Mouse (Mus musculus) limb, embryonic 14.5 days (tissue): ENCODE results near the gene Acsm2. TPM values are rescaled to one million over a fixed set of nuclear protein-coding genes. Genes with fewer than 3 reads are reported as not detected.

Experiments used
- ATAC-seq: fragments of 200-750 bp; cut with Nextera tagmentation; 2 replicates; pipeline ENCODE4 v1.8.0; 2017; ENCODE audit warnings: low read depth, moderate number of reproducible peaks, moderate TSS enrichment; ENCODE audit not compliant: low FRiP score
- DNase-seq: peaks from one replicate; pipeline ENCODE4 v3.0.0-alpha.2; 2015; ENCODE audit warnings: low spot score
- H3K27ac ChIP-seq: fragments of 300-500 bp; sonication (generic); replicated peaks from 2 replicates; pipeline ENCODE4 v1.5.1; 2014; ENCODE audit warnings: low read depth, mild to moderate bottlenecking, low read length, moderate library complexity, mixed read lengths
- H3K27me3 ChIP-seq: fragments of 300-500 bp; sonication (generic); 2 replicates; pipeline ENCODE4 v1.6.1; 2014; ENCODE audit warnings: low read length, mixed read lengths; ENCODE audit not compliant: control insufficient read depth, insufficient read depth
- H3K36me3 ChIP-seq: fragments of 300-500 bp; sonication (generic); 2 replicates; pipeline ENCODE4 v1.6.1; 2014; ENCODE audit warnings: mild to moderate bottlenecking, low read length, moderate library complexity, mixed read lengths; ENCODE audit not compliant: control insufficient read depth, insufficient read depth
- H3K4me1 ChIP-seq: fragments of 300-500 bp; sonication (generic); 2 replicates; pipeline ENCODE4 v1.6.1; 2014; ENCODE audit warnings: antibody characterized with exemption, low read length, mixed read lengths; ENCODE audit not compliant: control insufficient read depth, insufficient read depth
- H3K4me2 ChIP-seq: fragments of 300-500 bp; sonication (generic); replicated peaks from 2 replicates; pipeline ENCODE4 v1.6.1; 2014; ENCODE audit warnings: low read depth, mild to moderate bottlenecking, low read length, moderate library complexity; ENCODE audit not compliant: severe bottlenecking
- H3K4me3 ChIP-seq: fragments of 300-500 bp; sonication (generic); replicated peaks from 2 replicates; pipeline ENCODE4 v1.5.1; 2014; ENCODE audit warnings: low read length
- H3K9ac ChIP-seq: fragments of 300-500 bp; sonication (generic); 2 replicates; pipeline ENCODE4 v1.6.1; 2014; ENCODE audit warnings: mild to moderate bottlenecking, low read depth, low read length, moderate library complexity; ENCODE audit not compliant: severe bottlenecking
- H3K9me3 ChIP-seq: fragments of 300-500 bp; sonication (generic); 2 replicates; pipeline ENCODE4 v1.6.1; 2016; ENCODE audit warnings: low read length; ENCODE audit not compliant: control insufficient read depth
- POLR2A ChIP-seq: fragments of 200-500 bp; IDR thresholded peaks from 2 replicates; pipeline ENCODE4 v1.8.0; 2012; ENCODE audit warnings: inconsistent platforms, mild to moderate bottlenecking, moderate library complexity, borderline replicate concordance; ENCODE audit not compliant: insufficient read depth, insufficient read length; ENCODE audit errors: extremely low read depth
- WGBS: fragments of 180-500 bp; shearing (Covaris S2); extraction: QIAGEN DNeasy Blood & Tissue Kit; methylation state at CpG from one replicate; pipeline ENCODE4 v1.1.7; 2014; 5-methylcytosine and 5-hydroxymethylcytosine counted together
- polyA plus RNA-seq, 2 experiments: library from polyadenylated mRNA; depleted of rRNA in 1 of 2; stranded (reverse) in 1 of 2; unstranded in 1 of 2; fragments of >200 nt; fragmentation: Nextera tagmentation in 1 of 2; extraction: Ambion mirVana in 1 of 2; gene quantifications; 2 replicates each; pipeline versions ENCODE4 v1.2.1 to v1.2.3; 2012 to 2014

Gene Acsm2
- polyA plus RNA-seq, 2 experiments = not detected

GRCm38 (mm10) chr7:119594530-119595107, 40.5 kb downstream of the Acsm2 start:
- DNase-seq (no peak), ATAC-seq (no peak)
- Histone ChIP-seq H3K27me3 (no peaks in the 10 kb centered on the region), H3K4me2 (no peak overlapping the region), H3K9ac (no peak overlapping the region), H3K4me3 (no peak overlapping the region), H3K9me3 (no peaks in the 10 kb centered on the region), H3K36me3 (no peaks in the 10 kb centered on the region), H3K4me1 (no peaks in the 10 kb centered on the region), H3K27ac (no peak overlapping the region)
- TF ChIP-seq POLR2A = no peak
- 58% methylated on average over 3 of the region's 3 CpGs for WGBS

- TF ChIP-seq POLR2A = no peak
- no peak overlapping the region for H3K4me2 ChIP-seq
- H3K4me3 ChIP-seq = no peak overlapping the region
- 11% methylated on average over 1 of the region's 1 CpGs for WGBS
- H3K9ac ChIP-seq = no peak overlapping the region
- H3K27ac ChIP-seq = no peak overlapping the region
- H3K4me1 ChIP-seq = no peaks in the 10 kb centered on the region
- no peaks in the 10 kb centered on the region for H3K27me3 ChIP-seq
- H3K9me3 ChIP-seq = no peaks in the 10 kb centered on the region
- no peaks in the 10 kb centered on the region for H3K36me3 ChIP-seq
- DNase-seq = no peak
- no peak for ATAC-seq
Measured at GRCm38 (mm10) chr7:119595306-119595705, 41.2 kb downstream of the Acsm2 start.

GRCm38 (mm10) chr7:119596536-119596935, 42.4 kb downstream of the Acsm2 start:
- H3K27ac ChIP-seq = no peak overlapping the region
- WGBS = 61% methylated on average over 2 of the region's 2 CpGs
- no peak overlapping the region for H3K4me3 ChIP-seq
- no peak overlapping the region for H3K9ac ChIP-seq
- no peak overlapping the region for H3K4me2 ChIP-seq
- no peaks in the 10 kb centered on the region for H3K36me3 ChIP-seq
- no peak for ATAC-seq
- no peak for DNase-seq
- H3K4me1 ChIP-seq = no peaks in the 10 kb centered on the region
- no peaks in the 10 kb centered on the region for H3K27me3 ChIP-seq
- H3K9me3 ChIP-seq = no peaks in the 10 kb centered on the region
- TF ChIP-seq POLR2A = no peak

- H3K4me3 ChIP-seq = no peak overlapping the region
- no peak for DNase-seq
- no peak for ATAC-seq
- no peak overlapping the region for H3K4me2 ChIP-seq
- H3K27ac ChIP-seq = no peak overlapping the region
- H3K4me1 ChIP-seq = no peaks in the 10 kb centered on the region
- WGBS = 91% methylated on average over 2 of the region's 2 CpGs
- no peaks in the 10 kb centered on the region for H3K27me3 ChIP-seq
- TF ChIP-seq POLR2A = no peak
- H3K36me3 ChIP-seq = no peaks in the 10 kb centered on the region
- no peaks in the 10 kb centered on the region for H3K9me3 ChIP-seq
- H3K9ac ChIP-seq = no peak overlapping the region
Measured at GRCm38 (mm10) chr7:119601195-119601953, 47.2 kb downstream of the Acsm2 start.

GRCm38 (mm10) chr7:119601954-119602317, 47.8 kb downstream of the Acsm2 start:
- H3K27me3 ChIP-seq = no peaks in the 10 kb centered on the region
- WGBS = 62% methylated on average over 1 of the region's 1 CpGs
- H3K4me1 ChIP-seq = no peaks in the 10 kb centered on the region
- H3K27ac ChIP-seq = no peak overlapping the region
- H3K4me3 ChIP-seq = no peak overlapping the region
- ATAC-seq (no peak), DNase-seq (no peak)
- no peak overlapping the region for H3K4me2 ChIP-seq
- no peak for TF ChIP-seq POLR2A
- no peaks in the 10 kb centered on the region for H3K9me3 ChIP-seq
- no peaks in the 10 kb centered on the region for H3K36me3 ChIP-seq
- no peak overlapping the region for H3K9ac ChIP-seq
